Mouse (Mus musculus): Measurements from ENCODE around the gene Col9a2.
"Not testable (repeated sequence)": the region's sequence is repeated elsewhere in the genome, so short reads cannot be mapped to it uniquely, and the experiment has no call there.

Gene Col9a2

GRCm38 (mm10) chr4:121020040-121020790 lies 19.0 kb upstream of the Col9a2 start:
- in situ Hi-C loops (cut with MseI, MboI): no loop called here

GRCm38 (mm10) chr4:121021911-121022310 lies 17.3 kb upstream of the Col9a2 start:
- in situ Hi-C loops (cut with MseI, MboI): no loop called here

GRCm38 (mm10) chr4:121023464-121023863 lies 15.7 kb upstream of the Col9a2 start:
- in situ Hi-C loops (cut with MseI, MboI): no loop called here

- in situ Hi-C loops (cut with MseI, MboI): no loop called here
Observed at GRCm38 (mm10) chr4:121023941-121024340, 15.2 kb upstream of the Col9a2 start.

GRCm38 (mm10) chr4:121025681-121026080 lies 13.5 kb upstream of the Col9a2 start:
- in situ Hi-C loops (cut with MseI, MboI): no loop called here

GRCm38 (mm10) chr4:121028146-121028545 lies 11.0 kb upstream of the Col9a2 start:
- in situ Hi-C loops (cut with MseI, MboI): no loop called here

- in situ Hi-C loops (cut with MseI, MboI): no loop called here
Observed at GRCm38 (mm10) chr4:121028659-121029392, 10.4 kb upstream of the Col9a2 start.

- in situ Hi-C loops (cut with MseI, MboI): loop anchor here (5.0 kb wide), 1 partner anchor 42 kb away; no protein-coding TSS in a partner anchor
Observed at GRCm38 (mm10) chr4:121029632-121030031, 9.6 kb upstream of the Col9a2 start.

GRCm38 (mm10) chr4:121031440-121031839 lies 7.7 kb upstream of the Col9a2 start:
- in situ Hi-C loops (cut with MseI, MboI): loop anchor here (5.0 kb wide), 1 partner anchor 44 kb away; no protein-coding TSS in a partner anchor

- in situ Hi-C loops (cut with MseI, MboI): loop anchor here (5.0 kb wide), 1 partner anchor 46 kb away; no protein-coding TSS in a partner anchor
Observed at GRCm38 (mm10) chr4:121033006-121033405, 6.2 kb upstream of the Col9a2 start.

GRCm38 (mm10) chr4:121040323-121040722 lies 1.1 kb downstream of the Col9a2 start:
- in situ Hi-C loops (cut with MseI, MboI): no loop called here

DNA sequence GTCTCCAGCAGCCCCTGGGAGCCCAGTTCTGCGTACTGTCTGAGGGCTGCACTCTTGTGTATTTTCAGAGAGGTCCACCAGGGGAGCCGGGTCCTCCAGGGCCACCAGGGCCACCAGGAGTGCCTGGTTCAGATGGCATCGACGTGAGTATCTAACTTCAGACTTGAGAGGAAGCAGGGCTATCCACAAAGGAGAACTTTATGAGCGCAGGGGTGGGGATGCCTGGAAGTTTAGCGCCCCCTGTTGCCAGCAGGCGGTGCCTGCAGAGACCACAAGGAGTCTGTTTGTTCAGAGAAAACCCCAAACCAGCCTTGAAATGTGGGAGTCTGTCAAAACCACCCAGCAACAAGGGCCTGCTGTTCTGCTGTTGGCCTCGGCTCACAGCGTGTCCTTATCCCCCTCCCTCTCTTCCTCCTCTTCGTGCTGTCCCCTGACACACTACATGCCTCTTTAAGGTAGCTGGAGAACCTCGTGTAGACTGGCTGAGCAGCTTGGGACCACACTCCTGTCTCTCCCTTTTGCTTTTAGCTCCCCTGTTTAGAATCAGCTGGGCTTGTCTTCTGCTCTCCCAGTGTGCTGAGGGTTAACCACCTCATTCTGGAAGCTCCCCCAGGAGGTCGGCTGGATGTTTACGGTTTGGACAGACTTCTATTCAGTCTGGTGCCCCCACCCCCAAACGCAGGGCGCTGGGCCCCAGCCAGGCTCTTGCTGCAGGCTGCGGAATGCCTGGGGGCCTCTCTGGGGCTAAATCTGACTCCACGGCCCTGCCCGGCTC lies 1.9 kb downstream of the Col9a2 start:
- in situ Hi-C loops (cut with MseI, MboI): no loop called here

DNA sequence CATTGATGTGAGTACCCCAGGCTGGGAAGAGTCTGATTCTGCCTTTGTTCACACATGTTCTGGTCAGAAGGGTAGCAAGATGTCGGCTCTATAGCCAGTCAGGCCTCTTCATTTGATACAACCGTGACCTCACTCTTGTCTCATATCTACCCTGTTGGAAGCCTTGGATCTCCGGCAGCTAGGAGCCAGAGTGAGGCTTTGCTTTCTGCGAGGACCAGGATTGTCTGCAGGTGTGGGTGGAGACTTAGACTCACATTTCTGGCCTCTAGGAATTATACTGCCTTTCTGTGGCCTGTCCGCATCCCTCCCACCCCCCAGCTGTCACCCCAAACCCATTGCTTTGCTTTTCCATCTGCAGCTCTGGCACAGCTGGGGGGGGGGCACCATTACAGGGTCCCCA lies 3.3 kb downstream of the Col9a2 start:
- in situ Hi-C loops (cut with MseI, MboI): no loop called here

DNA sequence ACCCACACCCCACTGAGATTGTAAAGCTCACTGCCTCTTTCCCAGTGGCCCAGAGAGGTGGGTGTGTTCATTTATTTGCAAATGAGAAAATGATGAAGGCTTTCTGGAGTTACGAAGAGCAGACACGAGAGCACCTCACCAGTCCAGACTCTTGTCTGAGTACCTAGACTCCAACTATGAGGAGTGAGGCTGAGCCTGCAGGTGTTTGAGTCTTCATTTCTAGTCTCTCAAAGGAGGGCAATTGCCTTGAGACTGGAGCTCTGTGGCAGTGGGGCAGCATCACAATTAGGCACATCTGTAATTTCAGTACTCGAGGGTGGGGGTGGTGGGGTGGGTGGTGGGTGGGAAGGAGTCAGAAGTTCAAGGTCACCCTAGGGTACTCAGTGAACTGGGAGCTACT lies 3.8 kb downstream of the Col9a2 start:
- in situ Hi-C loops (cut with MseI, MboI): no loop called here

- in situ Hi-C loops (cut with MseI, MboI): no loop called here
Observed at GRCm38 (mm10) chr4:121051863-121052262, 12.7 kb downstream of the Col9a2 start.

DNA sequence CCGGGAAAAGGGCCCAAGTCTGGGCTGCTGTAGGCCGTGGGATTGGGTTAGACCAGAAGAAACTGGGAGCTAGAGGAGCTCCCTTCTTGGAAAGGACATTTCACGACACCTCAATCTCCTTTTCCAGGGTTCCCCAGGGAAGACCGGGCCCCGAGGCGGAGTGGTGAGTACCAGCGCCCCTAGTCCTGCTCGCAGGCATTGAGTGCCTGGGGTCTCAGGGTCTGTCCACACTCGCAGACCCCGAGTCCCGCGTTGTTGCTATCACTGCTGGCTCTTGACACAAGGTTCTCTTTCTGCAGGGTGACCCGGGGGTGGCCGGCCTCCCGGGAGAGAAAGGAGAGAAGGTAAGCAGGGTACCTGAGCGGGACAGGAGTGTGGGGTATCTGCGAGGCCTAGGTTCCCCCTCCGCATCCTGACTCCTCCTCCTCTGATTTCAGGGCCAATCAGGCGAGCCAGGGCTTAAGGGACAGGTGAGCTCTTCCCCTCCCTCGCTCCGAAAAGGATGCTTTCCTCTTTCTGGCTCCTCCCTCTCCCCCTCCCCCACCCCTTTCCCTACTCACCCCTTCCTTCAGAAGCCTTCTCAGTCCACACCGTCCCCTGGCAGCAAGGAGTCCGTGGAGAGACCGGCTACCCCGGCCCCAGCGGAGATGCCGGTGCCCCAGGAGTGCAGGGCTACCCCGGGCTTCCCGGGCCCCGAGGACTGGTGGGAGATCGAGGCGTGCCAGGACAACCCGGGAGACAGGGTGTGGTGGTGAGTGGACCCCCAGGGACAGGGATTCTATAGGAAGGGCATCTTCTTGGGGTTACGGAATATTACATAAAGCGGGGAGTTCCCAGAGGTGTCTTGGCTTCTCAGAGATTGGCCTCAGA lies 13.5 kb downstream of the Col9a2 start:
- in situ Hi-C loops (cut with MseI, MboI): no loop called here

GRCm38 (mm10) chr4:121056342-121056741 lies 17.2 kb downstream of the Col9a2 start:
- in situ Hi-C loops (cut with MseI, MboI): no loop called here

GRCm38 (mm10) chr4:121057032-121057431 lies 17.8 kb downstream of the Col9a2 start:
- in situ Hi-C loops (cut with MseI, MboI): no loop called here

- in situ Hi-C loops (cut with MseI, MboI): not testable (repeated sequence)
Observed at GRCm38 (mm10) chr4:121059218-121059617, 20.0 kb downstream of the Col9a2 start.

- in situ Hi-C loops (cut with MseI, MboI): no loop called here
Observed at GRCm38 (mm10) chr4:121065336-121065735, 26.2 kb downstream of the Col9a2 start.

- in situ Hi-C loops (cut with MseI, MboI): no loop called here
Observed at GRCm38 (mm10) chr4:121074250-121074649, 35.1 kb downstream of the Col9a2 start.
